In genomic region chr6:39347880-39348814, GRCm38 (mm10) we compare ENCODE assay signal across 8 mouse cellular contexts. TPM values are rescaled to one million over a fixed set of nuclear protein-coding genes. Genes with fewer than 3 reads are reported as not detected.
DNase-seq lines count a peak whose midpoint lies in the region; ATAC-seq lines count a peak whose summit lies in the region.

No protein-coding gene starts in this region.

- peaks cover 86% of the 10 kb centered on the region for H3K36me3 ChIP-seq in kidney, embryonic 15.5 days
- H3K36me3 ChIP-seq in hindbrain, embryonic 11.5 days (ENCODE audit: control insufficient read depth, insufficient read depth, low read length): peaks cover 2% of the 10 kb centered on the region; the same call in 1 of the 2 replicates
- peaks cover 35% of the 10 kb centered on the region for H3K36me3 ChIP-seq in neural tube, embryonic 14.5 days (ENCODE audit: control insufficient read depth, insufficient read depth, low read length)
- peaks cover 28% of the 10 kb centered on the region for H3K36me3 ChIP-seq in intestine, embryonic 15.5 days

- H3K27ac ChIP-seq in kidney, embryonic 15.5 days: peak overlapping the region; percentile 54; the same call in 1 of the 2 replicates
- peak overlapping the region; percentile 91 for H3K27ac ChIP-seq in hindbrain, embryonic 11.5 days (ENCODE audit: low read depth, low read length)
- peak overlapping the region; percentile 40; the same call in 1 of the 2 replicates for H3K27ac ChIP-seq in neural tube, embryonic 14.5 days (ENCODE audit: low read depth, low read length)
- no peak overlapping the region for H3K27ac ChIP-seq in intestine, embryonic 15.5 days

- no peak for ATAC-seq in kidney, embryonic 15.5 days (replicated peaks; ENCODE audit: low FRiP score)
- peak; percentile 71 for ATAC-seq in activated CD4-positive, CD25-positive, alpha-beta regulatory T cell, adult 4 months
- 0 out of 2 replicates have a peak, but pooled peaks have one; percentile 41 for ATAC-seq in hindbrain, embryonic 11.5 days (ENCODE audit: low FRiP score)
- ATAC-seq in neural tube, embryonic 14.5 days (ENCODE audit: low read depth): no peak
- no peak for ATAC-seq in intestine, embryonic 15.5 days

- 47% methylated on average over 4 of the region's 4 CpGs for WGBS in kidney, embryonic 15.5 days
- 14% methylated on average over 4 of the region's 4 CpGs for WGBS in hindbrain, embryonic 11.5 days
- 14% methylated on average over 4 of the region's 4 CpGs for WGBS in neural tube, embryonic 14.5 days
- WGBS in intestine, embryonic 15.5 days: 58% methylated on average over 4 of the region's 4 CpGs

- H3K4me1 ChIP-seq in kidney, embryonic 15.5 days: 0 out of 2 replicates have a peak, but pooled peaks cover 6% of the 10 kb centered on the region
- peaks cover 21% of the 10 kb centered on the region for H3K4me1 ChIP-seq in hindbrain, embryonic 11.5 days (replicated peaks; ENCODE audit: control insufficient read depth, insufficient read depth, low read length)
- peaks cover 15% of the 10 kb centered on the region for H3K4me1 ChIP-seq in neural tube, embryonic 14.5 days (ENCODE audit: control insufficient read depth, insufficient read depth, low read length)
- H3K4me1 ChIP-seq in intestine, embryonic 15.5 days (replicated peaks): no peaks in the 10 kb centered on the region

- no peak for DNase-seq in kidney, postnatal 14 days
- DNase-seq in hindbrain, embryonic 11.5 days (ENCODE audit: low spot score): peak; percentile 40
- DNase-seq in cerebellum, postnatal 10 days: no peak
- no peak for DNase-seq in adrenal gland, adult 8-10 months

- no peak overlapping the region for H3K9ac ChIP-seq in kidney, embryonic 15.5 days
- no peak overlapping the region for H3K9ac ChIP-seq in hindbrain, embryonic 11.5 days (ENCODE audit: low read depth, low read length)
- no peak overlapping the region for H3K9ac ChIP-seq in neural tube, embryonic 14.5 days (replicated peaks; ENCODE audit: low read depth, low read length)
- H3K9ac ChIP-seq in intestine, embryonic 15.5 days: no peak overlapping the region

- no peak overlapping the region for H3K4me3 ChIP-seq in kidney, embryonic 15.5 days (replicated peaks)
- H3K4me3 ChIP-seq in hindbrain, embryonic 11.5 days (ENCODE audit: low read depth, low read length): no peak overlapping the region
- no peak overlapping the region for H3K4me3 ChIP-seq in neural tube, embryonic 14.5 days (ENCODE audit: low read depth, low read length)
- H3K4me3 ChIP-seq in intestine, embryonic 15.5 days (replicated peaks): no peak overlapping the region

- no peaks in the 10 kb centered on the region for H3K9me3 ChIP-seq in kidney, embryonic 15.5 days (replicated peaks)
- no peaks in the 10 kb centered on the region for H3K9me3 ChIP-seq in hindbrain, embryonic 11.5 days (ENCODE audit: control insufficient read depth, low read length)
- no peaks in the 10 kb centered on the region for H3K9me3 ChIP-seq in neural tube, embryonic 14.5 days (ENCODE audit: control insufficient read depth, low read length)
- H3K9me3 ChIP-seq in intestine, embryonic 15.5 days: no peaks in the 10 kb centered on the region

- no peaks in the 10 kb centered on the region for H3K27me3 ChIP-seq in kidney, embryonic 15.5 days
- no peaks in the 10 kb centered on the region for H3K27me3 ChIP-seq in hindbrain, embryonic 11.5 days (ENCODE audit: control insufficient read depth, insufficient read depth, low read length)
- no peaks in the 10 kb centered on the region for H3K27me3 ChIP-seq in neural tube, embryonic 14.5 days (ENCODE audit: control insufficient read depth, insufficient read depth, low read length)
- no peaks in the 10 kb centered on the region for H3K27me3 ChIP-seq in intestine, embryonic 15.5 days (replicated peaks)

- no peak overlapping the region for H3K4me2 ChIP-seq in kidney, embryonic 15.5 days
- H3K4me2 ChIP-seq in hindbrain, embryonic 11.5 days (replicated peaks; ENCODE audit: low read depth, low read length): no peak overlapping the region
- H3K4me2 ChIP-seq in neural tube, embryonic 14.5 days (ENCODE audit: low read depth, low read length): no peak overlapping the region
- H3K4me2 ChIP-seq in intestine, embryonic 15.5 days (replicated peaks): no peak overlapping the region

RNA-seq across cellular contexts. Expression of gene Slc37a3, which starts 29.3 kb away (rescaled TPM):
- polyA plus RNA-seq in kidney, embryonic 15.5 days (2015; fragmentation: Nextera tagmentation; extraction: Ambion mirVana): 52.5 and 53.9 TPM in 2 replicates
- 10 to 100 TPM; 41.2 to 43.6 TPM for polyA plus RNA-seq in activated CD4-positive, CD25-positive, alpha-beta regulatory T cell, adult 4 months (2017; shearing (Covaris generic))
- polyA plus RNA-seq in hindbrain, embryonic 11.5 days (2014; fragmentation: Nextera tagmentation; extraction: Ambion mirVana): 47.0 and 50.3 TPM in 2 replicates
- polyA plus RNA-seq in neural tube, embryonic 14.5 days (2014; fragmentation: Nextera tagmentation; extraction: Ambion mirVana): 60.5 and 68.8 TPM in 2 replicates
- 35.6 and 38.2 TPM in 2 replicates for polyA plus RNA-seq in intestine, embryonic 15.5 days (2015; fragmentation: Nextera tagmentation; extraction: Ambion mirVana)
- total RNA-seq in adrenal gland, adult 8-10 months (2022): 10 to 100 TPM; 32.3 to 57.1 (median 44.0) TPM

RNA-seq across cellular contexts. Expression of gene Rab19, which starts 32.8 kb away (rescaled TPM):
- 1.7 and 2.3 TPM in 2 replicates for polyA plus RNA-seq in kidney, embryonic 15.5 days (2015; fragmentation: Nextera tagmentation; extraction: Ambion mirVana)
- 10 to 100 TPM; 64.0 to 72.1 TPM for polyA plus RNA-seq in activated CD4-positive, CD25-positive, alpha-beta regulatory T cell, adult 4 months (2017; shearing (Covaris generic))
- polyA plus RNA-seq in hindbrain, embryonic 11.5 days (2014; fragmentation: Nextera tagmentation; extraction: Ambion mirVana): 0.39 and 0.74 TPM in 2 replicates
- 0.22 TPM in 1 of 2 replicates, not detected in the other for polyA plus RNA-seq in neural tube, embryonic 14.5 days (2014; fragmentation: Nextera tagmentation; extraction: Ambion mirVana)
- 6.1 and 8.1 TPM in 2 replicates for polyA plus RNA-seq in intestine, embryonic 15.5 days (2015; fragmentation: Nextera tagmentation; extraction: Ambion mirVana)
- under 1 TPM; 0.15 to 0.86 (median 0.67) TPM for total RNA-seq in adrenal gland, adult 8-10 months (2022)

Comparison
In these comparisons a context has a peak if more than half of its experiments do, and no peak if none do; other contexts are left out.
1. ATAC-seq: peak in activated CD4-positive, CD25-positive, alpha-beta regulatory T cell, adult 4 months (single experiment) and hindbrain, embryonic 11.5 days (single experiment); none in kidney, embryonic 15.5 days (single experiment), neural tube, embryonic 14.5 days (single experiment) and intestine, embryonic 15.5 days (single experiment).